ENCODE assay signal across 9 mouse cellular contexts in the genomic region with DNA sequence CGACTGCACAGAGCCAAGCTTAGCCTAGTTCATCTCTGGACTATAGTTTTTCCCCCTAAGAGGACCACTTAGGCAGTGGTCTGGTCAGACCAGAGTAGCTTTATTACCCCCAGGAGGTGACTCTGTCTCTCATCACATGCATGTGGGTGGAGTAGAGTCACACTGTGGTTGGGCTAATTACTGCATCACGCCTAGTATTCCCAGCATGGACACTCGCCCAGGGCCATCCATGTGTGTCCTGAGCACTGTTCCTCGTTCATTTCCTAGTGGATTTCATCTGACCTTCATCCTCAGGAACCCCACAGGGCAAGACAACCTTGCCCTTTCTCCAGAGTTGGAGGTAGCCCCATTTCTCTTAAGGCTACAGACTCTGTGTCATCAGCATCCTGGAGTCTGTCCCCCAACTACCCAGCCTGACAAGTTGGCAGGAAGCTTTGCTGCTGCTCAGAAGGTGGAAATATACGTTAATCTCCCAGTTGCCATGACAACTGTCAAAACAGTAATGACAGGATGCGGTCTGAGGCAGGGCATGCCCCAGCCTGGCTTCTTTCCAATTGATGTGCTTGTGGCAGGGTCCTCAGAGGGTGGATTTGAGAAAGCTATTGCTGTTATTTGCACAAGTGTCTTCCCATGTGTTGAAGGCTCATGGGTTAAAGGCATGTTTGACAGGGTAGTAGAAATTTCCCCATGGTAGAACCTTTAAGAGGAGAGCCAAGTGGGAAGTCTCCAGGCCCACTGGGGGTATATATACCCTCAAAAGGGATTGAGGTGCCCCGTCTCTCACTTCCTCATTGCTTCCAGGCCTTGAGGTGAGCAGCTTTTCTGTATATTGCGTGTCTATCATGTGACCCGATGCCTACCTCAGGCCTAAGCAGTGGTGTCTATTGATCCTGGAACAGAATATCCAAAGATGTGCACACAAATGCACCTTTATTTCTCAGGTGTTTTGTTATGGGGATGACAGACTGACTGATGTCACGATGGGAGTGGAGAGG. TPM values are rescaled to one million over a fixed set of nuclear protein-coding genes. Genes with fewer than 3 reads are reported as not detected.
A peak's percentile ranks its signal among the peaks of the same experiment; 100 is the strongest.
DNase-seq lines count a peak whose midpoint lies in the region; ATAC-seq lines count a peak whose summit lies in the region.
"Had no signal": no experiment of that assay in that cellular context is flagged by ENCODE, and none has a peak within 500 bp of the region (broad histone marks: within the 10 kb centered on the region; RNA-seq: fewer than 3 reads in every experiment).

No protein-coding gene starts in this region.

- H3K4me1 ChIP-seq in forebrain, embryonic 12.5 days: peaks cover 18% of the 10 kb centered on the region

- no peaks in the 10 kb centered on the region for H3K36me3 ChIP-seq in forebrain, embryonic 12.5 days (replicated peaks)
- H3K36me3 ChIP-seq: liver, embryonic 13.5 days had no signal

- WGBS in forebrain, embryonic 12.5 days: 63% methylated on average over 10 of the region's 10 CpGs

- H3K4me3 ChIP-seq in forebrain, embryonic 12.5 days (replicated peaks): no peak overlapping the region
- H3K4me3 ChIP-seq: liver, embryonic 13.5 days had no signal

- no peak overlapping the region for H3K4me2 ChIP-seq in forebrain, embryonic 12.5 days
- H3K4me2 ChIP-seq: liver, embryonic 13.5 days had no signal

- no peak overlapping the region for H3K9ac ChIP-seq in forebrain, embryonic 12.5 days
- H3K9ac ChIP-seq: liver, embryonic 13.5 days had no signal

- DNase-seq in adrenal gland, postnatal 14 days: peak; percentile 27
- DNase-seq in adrenal gland, postnatal 25 days: no peak
- peak; percentile 98 for DNase-seq in CD4-positive helper T cell, adult 2 months (ENCODE audit: low read depth, low spot score)
- DNase-seq in mesoderm, embryonic 11.5 days (ENCODE audit: low read depth, low spot score): peak; percentile 71
- no peak for DNase-seq in urinary bladder, postnatal 4 days (ENCODE audit: low spot score in 2 of 2)
- no peak for DNase-seq in frontal cortex, postnatal 14 days (ENCODE audit: low spot score in 2 of 2)
- DNase-seq in left cerebral cortex, adult 9 months (ENCODE audit: low spot score in 2 of 2): no peak
- DNase-seq: liver, embryonic 13.5 days had no signal

- H3K27me3 ChIP-seq in forebrain, embryonic 12.5 days: no peaks in the 10 kb centered on the region
- H3K27me3 ChIP-seq: liver, embryonic 13.5 days had no signal

- H3K9me3 ChIP-seq in forebrain, embryonic 12.5 days: no peaks in the 10 kb centered on the region
- H3K9me3 ChIP-seq: liver, embryonic 13.5 days had no signal

- H3K27ac ChIP-seq in forebrain, embryonic 12.5 days: peak overlapping the region; percentile 64
- H3K27ac ChIP-seq: liver, embryonic 13.5 days had no signal

- ATAC-seq in forebrain, embryonic 12.5 days (ENCODE audit: low FRiP score): peak; percentile 64; the same call in 1 of the 2 replicates

RNA-seq across cellular contexts. Expression of gene Sema4d, which starts 20.4 kb away (rescaled TPM):
- total RNA-seq in adrenal gland, postnatal 14 days (2021): 9.5 and 20.0 TPM in 2 replicates
- total RNA-seq in adrenal gland, postnatal 25 days (2021): 15.4 and 22.0 TPM in 2 replicates
- polyA plus RNA-seq in forebrain, embryonic 12.5 days (2016; fragmentation: Nextera tagmentation; extraction: Ambion mirVana): 8.2 and 11.4 TPM in 2 replicates

RNA-seq across cellular contexts. Expression of gene Gadd45g, which starts 32.6 kb away (rescaled TPM):
- 51.7 and 63.2 TPM in 2 replicates for total RNA-seq in adrenal gland, postnatal 14 days (2021)
- total RNA-seq in adrenal gland, postnatal 25 days (2021): 15.2 and 29.0 TPM in 2 replicates
- 211 and 218 TPM in 2 replicates for polyA plus RNA-seq in forebrain, embryonic 12.5 days (2016; fragmentation: Nextera tagmentation; extraction: Ambion mirVana)

Comparison
In these comparisons a context has a peak if more than half of its experiments do, and no peak if none do; other contexts are left out.
1. DNase-seq: peak in adrenal gland, postnatal 14 days (single experiment), CD4-positive helper T cell, adult 2 months (single experiment) and mesoderm, embryonic 11.5 days (single experiment); none in adrenal gland, postnatal 25 days (single experiment), urinary bladder, postnatal 4 days (0 of 2), frontal cortex, postnatal 14 days (0 of 2) and left cerebral cortex, adult 9 months (0 of 2).